Mouse (Mus musculus): ENCODE measurements at regions not wholly inside any gene's neighbourhood (a gene's known extent, or its start where the extent isn't known, plus 50 kb on each side); places are given as distances from the start of the nearest gene placed in this dataset.

DNA sequence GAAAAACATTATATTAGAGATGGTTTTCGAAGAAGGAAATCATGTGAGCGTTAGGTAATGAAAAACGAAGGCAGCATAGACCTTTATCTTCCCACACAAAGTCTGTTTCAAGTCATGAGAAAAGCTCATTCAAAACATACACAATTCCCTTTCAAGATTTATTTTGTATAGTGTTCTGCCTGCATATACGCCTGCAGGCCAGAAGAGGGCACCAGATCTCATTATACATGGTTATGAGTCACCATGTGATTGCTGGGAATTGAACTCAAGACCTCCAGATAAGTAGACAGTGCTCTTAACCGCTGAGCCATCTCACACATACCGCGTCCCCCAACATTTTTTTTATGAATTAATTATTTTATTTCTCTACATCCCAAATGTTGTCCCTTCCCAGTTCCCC lies 578.3 kb upstream of the Ccdc54 start:
- Histone ChIP-seq H3K27ac (replicated peaks in 1 of 2; ENCODE audit: control insufficient read depth in 1 of 2, insufficient read depth in 1 of 2, low read depth in 2 of 2, low read length in 2 of 2) (no peak overlapping the region), H3K4me1 (ENCODE audit: control insufficient read depth in 2 of 2, insufficient read depth in 2 of 2, low read length in 2 of 2) (no peaks in the 10 kb centered on the region), H3K27me3 (ENCODE audit: control insufficient read depth, insufficient read depth, low read length) (no peaks in the 10 kb centered on the region), H3K4me3 (ENCODE audit: control insufficient read depth in 1 of 2, insufficient read depth in 1 of 2, low read depth in 1 of 2, low read length in 2 of 2) (no peak overlapping the region), H3K9me3 (ENCODE audit: control insufficient read depth, low read length) (no peaks in the 10 kb centered on the region), H3K4me2 (ENCODE audit: low read length) (no peak overlapping the region), H3K9ac (ENCODE audit: low read length) (no peak overlapping the region), H3K36me3 (ENCODE audit: control insufficient read depth, insufficient read depth, low read length) (no peaks in the 10 kb centered on the region)
- no peak for ATAC-seq (ENCODE audit: insufficient number of reproducible peaks, insufficient read depth, low FRiP score, low read depth)
- WGBS: 57% methylated on average over 7 of the region's 7 CpGs

DNA sequence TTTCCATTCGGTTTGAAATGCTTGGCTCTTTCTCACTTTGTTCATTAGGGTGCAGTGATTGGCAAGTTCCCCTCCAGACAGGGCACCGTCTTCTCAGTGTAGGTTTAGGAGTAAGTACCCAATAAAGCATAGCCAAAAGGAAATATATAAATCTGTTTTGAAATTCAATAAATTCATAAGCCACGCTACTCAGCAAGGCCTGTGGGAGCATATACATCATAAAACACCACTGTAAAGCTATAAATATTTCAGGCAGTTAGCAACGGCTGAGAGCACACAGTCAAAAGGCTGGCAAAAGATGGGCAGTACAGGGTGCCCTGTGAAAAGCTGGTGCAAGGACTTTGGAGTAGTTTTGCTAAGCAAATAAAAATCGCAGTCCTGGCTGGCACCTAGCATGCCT lies 569.8 kb upstream of the Ccdc54 start:
- H3K9me3 ChIP-seq (ENCODE audit: control insufficient read depth, low read length): no peaks in the 10 kb centered on the region
- H3K36me3 ChIP-seq (ENCODE audit: control insufficient read depth, insufficient read depth, low read length): no peaks in the 10 kb centered on the region
- ATAC-seq (ENCODE audit: insufficient number of reproducible peaks, insufficient read depth, low FRiP score, low read depth): no peak
- no peaks in the 10 kb centered on the region for H3K4me1 ChIP-seq (ENCODE audit: control insufficient read depth in 2 of 2, insufficient read depth in 2 of 2, low read length in 2 of 2)
- H3K4me2 ChIP-seq (ENCODE audit: low read length): no peak overlapping the region
- no peak overlapping the region for H3K27ac ChIP-seq (replicated peaks in 1 of 2; ENCODE audit: control insufficient read depth in 1 of 2, insufficient read depth in 1 of 2, low read depth in 2 of 2, low read length in 2 of 2)
- H3K4me3 ChIP-seq (ENCODE audit: control insufficient read depth in 1 of 2, insufficient read depth in 1 of 2, low read depth in 1 of 2, low read length in 2 of 2): no peak overlapping the region
- no peaks in the 10 kb centered on the region for H3K27me3 ChIP-seq (ENCODE audit: control insufficient read depth, insufficient read depth, low read length)
- H3K9ac ChIP-seq (ENCODE audit: low read length): no peak overlapping the region
- 74% methylated on average over 5 of the region's 5 CpGs for WGBS

DNA sequence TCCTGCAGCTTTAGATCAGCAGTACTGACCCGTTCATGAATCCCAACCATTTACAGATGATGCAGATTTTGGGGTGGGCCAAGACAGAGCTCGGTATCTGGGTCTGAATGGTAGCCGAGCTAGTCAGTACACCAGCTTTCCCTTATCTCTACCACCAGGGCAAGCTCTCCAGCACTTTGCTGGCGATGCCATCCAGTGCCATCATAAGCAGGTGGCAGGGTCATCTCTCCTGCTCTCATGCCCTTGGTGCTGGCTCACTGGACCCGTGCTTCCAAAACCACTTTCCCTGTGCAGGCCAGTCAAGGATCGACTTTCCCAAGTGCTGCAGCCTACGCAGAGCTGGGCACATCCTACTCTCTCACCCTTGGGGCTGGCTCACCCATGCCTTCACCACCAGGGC lies 547.6 kb upstream of the Ccdc54 start:
- Histone ChIP-seq H3K36me3 (ENCODE audit: control insufficient read depth, insufficient read depth, low read length) (no peaks in the 10 kb centered on the region), H3K9ac (ENCODE audit: low read length) (no peak overlapping the region), H3K4me3 (ENCODE audit: control insufficient read depth in 1 of 2, insufficient read depth in 1 of 2, low read depth in 1 of 2, low read length in 2 of 2) (no peak overlapping the region), H3K27ac (replicated peaks in 1 of 2; ENCODE audit: control insufficient read depth in 1 of 2, insufficient read depth in 1 of 2, low read depth in 2 of 2, low read length in 2 of 2) (no peak overlapping the region), H3K27me3 (ENCODE audit: control insufficient read depth, insufficient read depth, low read length) (no peaks in the 10 kb centered on the region), H3K4me2 (ENCODE audit: low read length) (no peak overlapping the region), H3K9me3 (ENCODE audit: control insufficient read depth, low read length) (no peaks in the 10 kb centered on the region), H3K4me1 (ENCODE audit: control insufficient read depth in 2 of 2, insufficient read depth in 2 of 2, low read length in 2 of 2) (no peaks in the 10 kb centered on the region)
- 78% methylated on average over 7 of the region's 7 CpGs for WGBS
- no peak for ATAC-seq (ENCODE audit: insufficient number of reproducible peaks, insufficient read depth, low FRiP score, low read depth)

DNA sequence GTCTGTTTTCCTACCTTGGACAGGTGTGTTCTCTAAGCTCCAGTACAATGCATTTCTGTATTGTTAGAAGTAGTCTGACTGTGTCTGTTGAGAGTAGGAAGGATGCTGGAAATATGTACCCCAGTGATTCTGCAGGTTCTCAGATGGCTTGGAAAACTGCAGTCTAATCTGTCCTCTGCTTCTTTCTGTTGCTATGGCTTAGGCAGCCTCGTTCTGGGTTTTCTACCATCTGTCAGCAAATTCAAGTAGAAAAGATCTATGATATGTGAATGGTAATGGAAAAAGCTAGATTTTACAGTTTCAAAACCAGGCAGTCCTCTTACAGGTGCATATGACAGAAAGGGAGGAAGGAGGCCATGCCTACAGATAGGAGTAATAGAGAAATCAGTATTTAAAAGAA lies 528.9 kb upstream of the Ccdc54 start:
- H3K36me3 ChIP-seq (ENCODE audit: control insufficient read depth, insufficient read depth, low read length): no peaks in the 10 kb centered on the region
- no peaks in the 10 kb centered on the region for H3K27me3 ChIP-seq (ENCODE audit: control insufficient read depth, insufficient read depth, low read length)
- H3K27ac ChIP-seq (replicated peaks in 1 of 2; ENCODE audit: control insufficient read depth in 1 of 2, insufficient read depth in 1 of 2, low read depth in 2 of 2, low read length in 2 of 2): no peak overlapping the region
- H3K4me3 ChIP-seq (ENCODE audit: control insufficient read depth in 1 of 2, insufficient read depth in 1 of 2, low read depth in 1 of 2, low read length in 2 of 2): no peak overlapping the region
- ATAC-seq (ENCODE audit: insufficient number of reproducible peaks, insufficient read depth, low FRiP score, low read depth): no peak
- no peaks in the 10 kb centered on the region for H3K9me3 ChIP-seq (ENCODE audit: control insufficient read depth, low read length)
- H3K9ac ChIP-seq (ENCODE audit: low read length): no peak overlapping the region
- H3K4me1 ChIP-seq (ENCODE audit: control insufficient read depth in 2 of 2, insufficient read depth in 2 of 2, low read length in 2 of 2): peaks cover 0 to 5% of the 10 kb centered on the region in 2 experiments; a peak in 1 of 4 replicates
- H3K4me2 ChIP-seq (ENCODE audit: low read length): no peak overlapping the region
- WGBS: 61% methylated on average over 1 of the region's 1 CpGs

DNA sequence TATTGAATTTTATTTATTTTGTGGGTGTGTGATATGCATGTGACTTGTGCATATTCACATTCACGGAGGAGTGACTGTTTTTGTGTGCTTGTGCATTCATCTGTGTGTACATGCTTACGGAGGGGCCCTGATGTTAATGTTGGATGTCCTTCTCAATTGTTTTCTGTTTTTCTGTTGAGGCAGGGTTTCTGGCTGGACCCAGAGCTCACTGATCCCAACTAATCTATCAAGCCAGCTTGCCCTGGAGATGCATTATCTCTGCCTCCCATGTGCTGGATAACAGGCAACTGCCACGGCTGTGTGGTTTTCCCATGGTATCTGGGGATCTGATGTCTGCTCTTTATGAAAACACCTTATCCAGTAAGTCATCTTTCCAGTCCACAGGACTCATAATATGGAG lies 527.4 kb upstream of the Ccdc54 start:
- H3K4me3 ChIP-seq (ENCODE audit: control insufficient read depth in 1 of 2, insufficient read depth in 1 of 2, low read depth in 1 of 2, low read length in 2 of 2): no peak overlapping the region
- no peaks in the 10 kb centered on the region for H3K9me3 ChIP-seq (ENCODE audit: control insufficient read depth, low read length)
- no peak for ATAC-seq (ENCODE audit: insufficient number of reproducible peaks, insufficient read depth, low FRiP score, low read depth)
- no peaks in the 10 kb centered on the region for H3K27me3 ChIP-seq (ENCODE audit: control insufficient read depth, insufficient read depth, low read length)
- H3K9ac ChIP-seq (ENCODE audit: low read length): no peak overlapping the region
- H3K36me3 ChIP-seq (ENCODE audit: control insufficient read depth, insufficient read depth, low read length): no peaks in the 10 kb centered on the region
- H3K27ac ChIP-seq (replicated peaks in 1 of 2; ENCODE audit: control insufficient read depth in 1 of 2, insufficient read depth in 1 of 2, low read depth in 2 of 2, low read length in 2 of 2): no peak overlapping the region
- 50% methylated on average over 3 of the region's 3 CpGs for WGBS
- H3K4me2 ChIP-seq (ENCODE audit: low read length): peak overlapping the region; percentile 51; the same call in 1 of the 2 replicates
- peaks cover 0 to 5% of the 10 kb centered on the region in 2 experiments; a peak in 1 of 4 replicates for H3K4me1 ChIP-seq (ENCODE audit: control insufficient read depth in 2 of 2, insufficient read depth in 2 of 2, low read length in 2 of 2)

DNA sequence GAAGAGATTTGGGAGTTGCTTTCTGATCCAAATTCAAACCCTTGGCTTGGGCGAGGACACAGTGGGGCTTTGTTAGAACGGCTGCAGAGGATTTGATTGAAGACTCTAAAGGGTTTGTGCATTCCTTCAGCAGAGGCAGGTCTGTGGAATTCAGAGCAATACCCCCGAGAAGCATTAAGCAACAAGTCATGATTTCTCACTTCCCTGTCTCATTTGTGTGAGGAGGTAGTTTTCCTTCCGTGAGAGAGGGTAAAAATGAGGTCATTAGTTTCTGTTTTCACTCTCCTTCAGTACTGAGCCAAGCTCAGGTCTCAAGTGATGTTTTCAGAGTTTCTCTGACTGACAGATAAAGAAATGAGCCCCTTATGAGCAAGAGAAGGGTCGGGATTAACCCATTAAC lies 526.9 kb upstream of the Ccdc54 start:
- H3K27me3 ChIP-seq (ENCODE audit: control insufficient read depth, insufficient read depth, low read length): no peaks in the 10 kb centered on the region
- ATAC-seq (ENCODE audit: insufficient number of reproducible peaks, insufficient read depth, low FRiP score, low read depth): no peak
- no peaks in the 10 kb centered on the region for H3K36me3 ChIP-seq (ENCODE audit: control insufficient read depth, insufficient read depth, low read length)
- no peaks in the 10 kb centered on the region for H3K9me3 ChIP-seq (ENCODE audit: control insufficient read depth, low read length)
- 21% methylated on average over 5 of the region's 5 CpGs for WGBS
- H3K9ac ChIP-seq (ENCODE audit: low read length): no peak overlapping the region
- no peak overlapping the region; a peak in 1 of 4 replicates for H3K4me3 ChIP-seq (ENCODE audit: control insufficient read depth in 1 of 2, insufficient read depth in 1 of 2, low read depth in 1 of 2, low read length in 2 of 2)
- H3K4me1 ChIP-seq (ENCODE audit: control insufficient read depth in 2 of 2, insufficient read depth in 2 of 2, low read length in 2 of 2): peaks cover 0 to 5% of the 10 kb centered on the region in 2 experiments; a peak in 1 of 4 replicates
- H3K27ac ChIP-seq (replicated peaks in 1 of 2; ENCODE audit: control insufficient read depth in 1 of 2, insufficient read depth in 1 of 2, low read depth in 2 of 2, low read length in 2 of 2): no peak overlapping the region
- peak overlapping the region; percentile 51 for H3K4me2 ChIP-seq (ENCODE audit: low read length)

DNA sequence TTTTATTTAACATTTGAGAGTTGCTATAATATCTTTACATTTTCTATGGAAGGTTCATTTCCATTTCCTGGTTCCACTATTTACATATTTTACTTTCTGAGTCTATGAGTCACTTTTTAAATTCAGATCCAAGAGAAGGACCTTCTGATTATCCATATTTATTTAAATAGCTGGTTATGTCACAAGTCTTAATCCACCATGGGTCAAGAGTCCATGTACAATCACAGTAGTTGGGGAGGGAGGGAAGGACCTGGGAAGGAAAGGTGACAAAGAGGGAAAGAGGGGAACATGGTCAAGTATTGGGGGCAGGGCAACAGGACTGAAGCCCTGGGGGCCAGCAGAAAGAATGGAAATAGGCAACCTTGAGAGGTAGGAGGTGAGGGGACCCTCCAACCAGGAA lies 518.9 kb upstream of the Ccdc54 start:
- ATAC-seq (ENCODE audit: insufficient number of reproducible peaks, insufficient read depth, low FRiP score, low read depth): no peak
- H3K9me3 ChIP-seq (ENCODE audit: control insufficient read depth, low read length): no peaks in the 10 kb centered on the region
- no peak overlapping the region for H3K27ac ChIP-seq (replicated peaks in 1 of 2; ENCODE audit: control insufficient read depth in 1 of 2, insufficient read depth in 1 of 2, low read depth in 2 of 2, low read length in 2 of 2)
- no peak overlapping the region for H3K9ac ChIP-seq (ENCODE audit: low read length)
- H3K4me3 ChIP-seq (ENCODE audit: control insufficient read depth in 1 of 2, insufficient read depth in 1 of 2, low read depth in 1 of 2, low read length in 2 of 2): no peak overlapping the region
- no peaks in the 10 kb centered on the region for H3K4me1 ChIP-seq (ENCODE audit: control insufficient read depth in 2 of 2, insufficient read depth in 2 of 2, low read length in 2 of 2)
- H3K4me2 ChIP-seq (ENCODE audit: low read length): no peak overlapping the region
- H3K27me3 ChIP-seq (ENCODE audit: control insufficient read depth, insufficient read depth, low read length): no peaks in the 10 kb centered on the region
- no peaks in the 10 kb centered on the region for H3K36me3 ChIP-seq (ENCODE audit: control insufficient read depth, insufficient read depth, low read length)

DNA sequence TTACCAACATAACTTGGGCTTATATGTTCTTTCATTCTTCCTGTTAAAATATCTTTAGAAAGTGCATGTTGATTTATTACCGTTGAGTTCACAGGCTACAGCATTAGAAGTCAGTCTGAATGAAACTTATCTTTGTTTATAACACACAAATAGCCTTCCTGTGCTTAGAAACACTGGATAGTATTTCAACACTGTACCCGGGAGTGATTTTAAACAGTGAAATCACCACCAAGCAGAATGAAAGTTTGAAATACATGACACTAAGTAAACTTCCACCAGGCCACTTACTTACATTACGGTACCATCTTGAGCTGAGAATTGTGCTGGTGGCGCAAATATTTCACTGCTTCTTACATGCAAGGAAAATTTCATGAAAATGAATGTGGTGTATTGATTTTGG lies 516.5 kb upstream of the Ccdc54 start:
- ATAC-seq (ENCODE audit: insufficient number of reproducible peaks, insufficient read depth, low FRiP score, low read depth): no peak

More for the DNA sequence above, 516.5 kb upstream of the Ccdc54 start:
- Histone ChIP-seq H3K9me3 (ENCODE audit: control insufficient read depth, low read length) (no peaks in the 10 kb centered on the region), H3K27ac (replicated peaks in 1 of 2; ENCODE audit: control insufficient read depth in 1 of 2, insufficient read depth in 1 of 2, low read depth in 2 of 2, low read length in 2 of 2) (no peak overlapping the region), H3K4me2 (ENCODE audit: low read length) (no peak overlapping the region), H3K4me1 (ENCODE audit: control insufficient read depth in 2 of 2, insufficient read depth in 2 of 2, low read length in 2 of 2) (no peaks in the 10 kb centered on the region), H3K4me3 (ENCODE audit: control insufficient read depth in 1 of 2, insufficient read depth in 1 of 2, low read depth in 1 of 2, low read length in 2 of 2) (no peak overlapping the region), H3K27me3 (ENCODE audit: control insufficient read depth, insufficient read depth, low read length) (no peaks in the 10 kb centered on the region), H3K36me3 (ENCODE audit: control insufficient read depth, insufficient read depth, low read length) (no peaks in the 10 kb centered on the region), H3K9ac (ENCODE audit: low read length) (no peak overlapping the region)
- 74% methylated on average over 4 of the region's 4 CpGs for WGBS
